In the genomic region with DNA sequence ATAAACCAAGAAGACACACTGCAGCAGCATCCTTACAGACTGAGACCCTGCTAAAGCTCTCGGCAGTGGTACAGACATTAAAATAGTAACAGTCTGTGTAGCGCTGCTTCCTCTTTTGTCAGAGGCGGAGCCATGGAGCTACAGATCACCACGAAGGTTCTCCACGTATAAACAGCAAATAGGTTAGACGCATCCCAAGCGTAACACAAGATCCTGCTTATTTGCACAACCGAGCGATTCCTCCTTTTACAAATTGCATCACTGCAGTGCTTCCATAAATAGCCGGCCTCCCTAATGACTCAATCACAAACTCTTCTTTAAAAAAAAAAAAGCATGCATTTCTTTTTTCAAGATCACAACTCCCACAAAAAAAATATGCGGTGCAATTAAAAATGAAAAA, we compare ENCODE assay signal across 12 mouse cellular contexts.
DNase-seq lines count a peak whose midpoint lies in the region; ATAC-seq and TF ChIP-seq lines count a peak whose summit lies in the region.
"Had no signal": no experiment of that assay in that cellular context is flagged by ENCODE, and none has a peak within 500 bp of the region (broad histone marks: within the 10 kb centered on the region; RNA-seq: fewer than 3 reads in every experiment).

No protein-coding gene starts in this region.

- no peaks in the 10 kb centered on the region for H3K9me3 ChIP-seq in MEL (replicated peaks; ENCODE audit: insufficient read depth, low read length)
- H3K9me3 ChIP-seq: limb, embryonic 15.5 days; midbrain, embryonic 10.5 days had no signal

- no peak for TF ChIP-seq CTCF in gastrocnemius, adult 2 months (IDR thresholded peaks at IDR 0.05)
- TF ChIP-seq CTCF in MEL (IDR thresholded peaks at IDR 0.05 in 2 of 3, conservative IDR thresholded peaks at IDR 0.05 in 1 of 3; ENCODE audit: control insufficient read depth in 1 of 3, insufficient read depth in 1 of 3, low read depth in 2 of 3, low read length in 3 of 3, poor library complexity in 1 of 3, severe bottlenecking in 1 of 3) = no peak

- no peak overlapping the region for H3K9ac ChIP-seq in MEL (ENCODE audit: control insufficient read depth, low read depth, low read length, poor library complexity, severe bottlenecking)
- H3K9ac ChIP-seq: limb, embryonic 15.5 days had no signal

- no peaks in the 10 kb centered on the region for H3K4me1 ChIP-seq in MEL (ENCODE audit: control insufficient read depth in 1 of 2, insufficient read depth in 2 of 2, low read length in 2 of 2)

- peak overlapping the region; percentile 54; the same call in 1 of the 2 replicates for H3K27ac ChIP-seq in gastrocnemius, adult 2 months
- no peak overlapping the region for H3K27ac ChIP-seq in MEL (ENCODE audit: control insufficient read depth, low read depth, low read length)
- H3K27ac ChIP-seq: limb, embryonic 15.5 days; midbrain, embryonic 10.5 days; stomach, postnatal 0 days had no signal

- no peak for TF ChIP-seq EP300 in MEL (IDR thresholded peaks at IDR 0.05; ENCODE audit: low read depth in 1 of 2, low read length in 2 of 2)

- ATAC-seq in megakaryocyte, adult 5-6 weeks (ENCODE audit: poor library complexity, severe bottlenecking) = peak; percentile 91
- ATAC-seq in erythroblast, adult 5-6 weeks (replicated peaks; ENCODE audit: low FRiP score, poor library complexity, severe bottlenecking) = no peak

- intact Hi-C loops in gastrocnemius, adult 2 months (cut with DNase I) = no loop called here
- intact Hi-C loops in left cerebral cortex, postnatal 4 days (cut with DNase I) = no loop called here

- no peaks in the 10 kb centered on the region for H3K79me2 ChIP-seq in MEL (ENCODE audit: control insufficient read depth, insufficient read depth, low read length, poor library complexity)

- TF ChIP-seq RAD21 in MEL (IDR thresholded peaks at IDR 0.05; ENCODE audit: low read depth, low read length) = no peak

- peaks cover 0 to 1% of the 10 kb centered on the region in 2 experiments; a peak in 3 of 4 replicates for H3K27me3 ChIP-seq in MEL (ENCODE audit: control insufficient read depth in 1 of 2, insufficient read depth in 2 of 2, low read length in 2 of 2)
- H3K27me3 ChIP-seq: limb, embryonic 15.5 days had no signal

- no peak for DNase-seq in gastrocnemius, adult 2 months
- DNase-seq in gastrocnemius, postnatal 25 days = no peak
- DNase-seq in left cerebral cortex, adult 11 months (ENCODE audit: low spot score) = peak; percentile 19
- no peak for DNase-seq in left cerebral cortex, postnatal 4 days
- DNase-seq in MEL (ENCODE audit: low read depth, low spot score) = peak; percentile 22
- DNase-seq in yolk sac, embryonic 10.5 days (ENCODE audit: low spot score) = no peak
- DNase-seq: kidney, postnatal 25 days had no signal

- H3K4me3 ChIP-seq in gastrocnemius, adult 2 months = peak overlapping the region; percentile 41
- H3K4me3 ChIP-seq in MEL (ENCODE audit: control insufficient read depth in 1 of 2, insufficient read depth in 1 of 2, low read depth in 2 of 2, low read length in 2 of 2) = no peak overlapping the region
- H3K4me3 ChIP-seq: limb, embryonic 15.5 days; midbrain, embryonic 10.5 days had no signal

- no peaks in the 10 kb centered on the region for H3K36me3 ChIP-seq in MEL (ENCODE audit: control insufficient read depth in 1 of 2, insufficient read depth in 2 of 2, low read length in 2 of 2)
- H3K36me3 ChIP-seq: limb, embryonic 15.5 days; midbrain, embryonic 10.5 days had no signal

- no peak for TF ChIP-seq POLR2A in MEL (IDR thresholded peaks at IDR 0.05; ENCODE audit: control insufficient read depth in 1 of 2, insufficient read depth in 1 of 2, low read depth in 1 of 2, low read length in 2 of 2, poor library complexity in 1 of 2)

TF ChIP-seq in MEL, 35 proteins besides CTCF, POLR2A, EP300 and RAD21:
- TF ChIP-seq MXI1 (IDR thresholded peaks at IDR 0.05; ENCODE audit: low read depth, low read length) = no peak
- TF ChIP-seq MAZ (IDR thresholded peaks at IDR 0.05; ENCODE audit: low read depth, low read length) = no peak
- no peak for TF ChIP-seq MYB (IDR thresholded peaks at IDR 0.05; ENCODE audit: low read depth, low read length)
- TF ChIP-seq MAX (IDR thresholded peaks at IDR 0.05; ENCODE audit: low read length) = no peak
- TF ChIP-seq GABPA (IDR thresholded peaks at IDR 0.05; ENCODE audit: low read depth, low read length) = no peak
TF ChIP-seq in MEL: peak in this region for 0.

Comparison
In these comparisons a context has a peak if more than half of its experiments do, and no peak if none do; other contexts are left out.
1. DNase-seq: peak in left cerebral cortex, adult 11 months (single experiment) and MEL (single experiment); none in gastrocnemius, adult 2 months (single experiment), gastrocnemius, postnatal 25 days (single experiment), left cerebral cortex, postnatal 4 days (single experiment) and yolk sac, embryonic 10.5 days (single experiment).